Mouse (Mus musculus): ENCODE measurements around the gene Tshz3.

The Tshz3 gene

GRCm38 (mm10) chr7:36697118-36697855, 631 bp upstream of the Tshz3 start:
- no peak for DNase-seq (ENCODE audit: low read depth)

GRCm38 (mm10) chr7:36698589-36698946, 650 bp downstream of the Tshz3 start:
- no peak for DNase-seq (ENCODE audit: low read depth)

- no peak for DNase-seq (ENCODE audit: low read depth)
Measured at GRCm38 (mm10) chr7:36699001-36699987, 1.4 kb downstream of the Tshz3 start.

GRCm38 (mm10) chr7:36706636-36707035, 8.7 kb downstream of the Tshz3 start:
- no peak for DNase-seq (ENCODE audit: low read depth)

- no peak for DNase-seq (ENCODE audit: low read depth)
Measured at GRCm38 (mm10) chr7:36707266-36707665, 9.3 kb downstream of the Tshz3 start.

GRCm38 (mm10) chr7:36707681-36708350, 9.9 kb downstream of the Tshz3 start:
- DNase-seq (ENCODE audit: low read depth), result no peak

- DNase-seq (ENCODE audit: low read depth), result no peak
Measured at GRCm38 (mm10) chr7:36708823-36709222, 10.9 kb downstream of the Tshz3 start.

GRCm38 (mm10) chr7:36709239-36709638, 11.3 kb downstream of the Tshz3 start:
- no peak for DNase-seq (ENCODE audit: low read depth)

GRCm38 (mm10) chr7:36709974-36710373, 12.1 kb downstream of the Tshz3 start:
- no peak for DNase-seq (ENCODE audit: low read depth)

GRCm38 (mm10) chr7:36710387-36710786, 12.5 kb downstream of the Tshz3 start:
- DNase-seq (ENCODE audit: low read depth), result no peak

- no peak for DNase-seq (ENCODE audit: low read depth)
Measured at GRCm38 (mm10) chr7:36711766-36712165, 13.8 kb downstream of the Tshz3 start.

- no peak for DNase-seq (ENCODE audit: low read depth)
Measured at GRCm38 (mm10) chr7:36714323-36714722, 16.4 kb downstream of the Tshz3 start.

- DNase-seq (ENCODE audit: low read depth), result no peak
Measured at GRCm38 (mm10) chr7:36717192-36717591, 19.3 kb downstream of the Tshz3 start.

- DNase-seq (ENCODE audit: low read depth), result no peak
Measured at GRCm38 (mm10) chr7:36720830-36721229, 22.9 kb downstream of the Tshz3 start.

- DNase-seq (ENCODE audit: low read depth), result no peak
Measured at GRCm38 (mm10) chr7:36736303-36737050, 38.6 kb downstream of the Tshz3 start.

- DNase-seq (ENCODE audit: low read depth), result no peak
Measured at GRCm38 (mm10) chr7:36751480-36751879, 53.6 kb downstream of the Tshz3 start.

GRCm38 (mm10) chr7:36767501-36768092, 69.7 kb downstream of the Tshz3 start:
- DNase-seq (ENCODE audit: low read depth), result no peak

GRCm38 (mm10) chr7:36773086-36773485, 75.2 kb downstream of the Tshz3 start:
- no peak for DNase-seq (ENCODE audit: low read depth)

GRCm38 (mm10) chr7:36776956-36777355, 79.0 kb downstream of the Tshz3 start:
- no peak for DNase-seq (ENCODE audit: low read depth)

- no peak for DNase-seq (ENCODE audit: low read depth)
Measured at GRCm38 (mm10) chr7:36778456-36778855, 80.5 kb downstream of the Tshz3 start.

- DNase-seq (ENCODE audit: low read depth), result no peak
Measured at GRCm38 (mm10) chr7:36784243-36784773, 86.4 kb downstream of the Tshz3 start.
